Mouse (Mus musculus) liver, embryonic 16.5 days (tissue): ENCODE measurements at regions not wholly inside any gene's neighbourhood (a gene's known extent, or its start where the extent isn't known, plus 50 kb on each side); places are given as distances from the start of the nearest gene placed in this dataset.

Experiments used
- ATAC-seq: fragments of 200-750 bp; cut with Nextera tagmentation; 2 replicates; pipeline ENCODE4 v1.8.0; 2017; ENCODE audit warnings: low read depth, mild to moderate bottlenecking, moderate number of reproducible peaks, moderate library complexity
- H3K27ac ChIP-seq: fragments of 300-500 bp; sonication (generic); 2 replicates; pipeline ENCODE4 v1.5.1; 2014; ENCODE audit warnings: mild to moderate bottlenecking, low read length
- H3K27me3 ChIP-seq: fragments of 300-500 bp; sonication (generic); 2 replicates; pipeline ENCODE4 v1.6.1; 2014; ENCODE audit warnings: low read depth, low read length, mixed read lengths; ENCODE audit not compliant: control insufficient read depth, insufficient read depth
- H3K36me3 ChIP-seq: fragments of 300-500 bp; sonication (generic); 2 replicates; pipeline ENCODE4 v1.6.1; 2014; ENCODE audit warnings: mild to moderate bottlenecking; ENCODE audit not compliant: control insufficient read depth, insufficient read depth
- H3K4me1 ChIP-seq: fragments of 300-500 bp; sonication (generic); 2 replicates; pipeline ENCODE4 v1.6.1; 2014; ENCODE audit warnings: low read depth, low read length, mixed read lengths; ENCODE audit not compliant: control insufficient read depth
- H3K4me2 ChIP-seq: fragments of 300-500 bp; sonication (generic); 2 replicates; pipeline ENCODE4 v1.6.1; 2014; ENCODE audit warnings: low read depth, low read length, mixed read lengths
- H3K4me3 ChIP-seq: fragments of 300-500 bp; sonication (generic); 2 replicates; pipeline ENCODE4 v1.5.1; 2014; ENCODE audit warnings: low read depth, mild to moderate bottlenecking, low read length
- H3K9ac ChIP-seq: fragments of 300-500 bp; sonication (generic); 2 replicates; pipeline ENCODE4 v1.6.1; 2014; ENCODE audit warnings: low read depth, low read length
- H3K9me3 ChIP-seq: fragments of 300-500 bp; sonication (generic); replicated peaks from 2 replicates; pipeline ENCODE4 v1.6.1; 2016; ENCODE audit warnings: low read length; ENCODE audit not compliant: control insufficient read depth
- WGBS: fragments of 180-500 bp; shearing (Covaris S2); extraction: QIAGEN DNeasy Blood & Tissue Kit; methylation state at CpG from one replicate; pipeline ENCODE4 v1.1.7; 2014; ENCODE audit not compliant: insufficient replicate concordance; 5-methylcytosine and 5-hydroxymethylcytosine counted together

GRCm38 (mm10) chr4:81827453-81827852, 384.8 kb upstream of the Mpdz start:
- no peak for ATAC-seq
- no peak overlapping the region for H3K4me2 ChIP-seq
- 75% methylated on average over 4 of the region's 4 CpGs for WGBS

GRCm38 (mm10) chr4:81825966-81826365, 383.4 kb upstream of the Mpdz start:
- H3K9ac ChIP-seq = no peak overlapping the region
- H3K9me3 ChIP-seq = no peaks in the 10 kb centered on the region
- no peaks in the 10 kb centered on the region for H3K27me3 ChIP-seq
- H3K4me1 ChIP-seq = no peaks in the 10 kb centered on the region
- no peaks in the 10 kb centered on the region for H3K36me3 ChIP-seq
- H3K27ac ChIP-seq = no peak overlapping the region
- ATAC-seq = no peak
- no peak overlapping the region for H3K4me2 ChIP-seq
- no peak overlapping the region for H3K4me3 ChIP-seq

More at GRCm38 (mm10) chr4:81827453-81827852, 384.8 kb upstream of the Mpdz start:
- H3K27me3 ChIP-seq = no peaks in the 10 kb centered on the region
- no peak overlapping the region for H3K9ac ChIP-seq
- H3K9me3 ChIP-seq = no peaks in the 10 kb centered on the region
- H3K4me3 ChIP-seq = no peak overlapping the region
- no peak overlapping the region for H3K27ac ChIP-seq
- no peaks in the 10 kb centered on the region for H3K36me3 ChIP-seq
- H3K4me1 ChIP-seq = no peaks in the 10 kb centered on the region

- no peak overlapping the region for H3K27ac ChIP-seq
- no peak for ATAC-seq
- no peaks in the 10 kb centered on the region for H3K9me3 ChIP-seq
- no peaks in the 10 kb centered on the region for H3K27me3 ChIP-seq
- H3K4me3 ChIP-seq = no peak overlapping the region
- no peaks in the 10 kb centered on the region for H3K4me1 ChIP-seq
- H3K36me3 ChIP-seq = no peaks in the 10 kb centered on the region
- 34% methylated on average over 3 of the region's 3 CpGs for WGBS
- no peak overlapping the region for H3K4me2 ChIP-seq
- no peak overlapping the region for H3K9ac ChIP-seq
Measured at GRCm38 (mm10) chr4:81823566-81823965, 381.0 kb upstream of the Mpdz start.

- H3K36me3 ChIP-seq = no peaks in the 10 kb centered on the region
- no peak overlapping the region for H3K27ac ChIP-seq
- no peaks in the 10 kb centered on the region for H3K27me3 ChIP-seq
- no peak overlapping the region for H3K4me2 ChIP-seq
- WGBS = 55% methylated on average over 2 of the region's 2 CpGs
- no peaks in the 10 kb centered on the region for H3K4me1 ChIP-seq
- no peak overlapping the region for H3K9ac ChIP-seq
- H3K9me3 ChIP-seq = no peaks in the 10 kb centered on the region
- no peak for ATAC-seq
- no peak overlapping the region for H3K4me3 ChIP-seq
Measured at GRCm38 (mm10) chr4:81789274-81789673, 346.7 kb upstream of the Mpdz start.

GRCm38 (mm10) chr4:81788636-81789035, 346.0 kb upstream of the Mpdz start:
- Histone ChIP-seq H3K4me2 (no peak overlapping the region), H3K27me3 (no peaks in the 10 kb centered on the region), H3K36me3 (no peaks in the 10 kb centered on the region), H3K27ac (no peak overlapping the region), H3K4me1 (no peaks in the 10 kb centered on the region), H3K4me3 (no peak overlapping the region), H3K9me3 (no peaks in the 10 kb centered on the region), H3K9ac (no peak overlapping the region)
- ATAC-seq = no peak
- WGBS = 65% methylated on average over 8 of the region's 8 CpGs

GRCm38 (mm10) chr4:81781971-81782370, 339.4 kb upstream of the Mpdz start:
- no peaks in the 10 kb centered on the region for H3K36me3 ChIP-seq
- H3K27me3 ChIP-seq = no peaks in the 10 kb centered on the region
- H3K4me1 ChIP-seq = no peaks in the 10 kb centered on the region
- no peak for ATAC-seq
- H3K9me3 ChIP-seq = no peaks in the 10 kb centered on the region
- H3K4me2 ChIP-seq = no peak overlapping the region
- no peak overlapping the region for H3K4me3 ChIP-seq
- no peak overlapping the region for H3K27ac ChIP-seq
- 46% methylated on average over 1 of the region's 1 CpGs for WGBS
- H3K9ac ChIP-seq = no peak overlapping the region

- H3K27ac ChIP-seq = no peak overlapping the region
- no peak overlapping the region for H3K9ac ChIP-seq
- no peaks in the 10 kb centered on the region for H3K27me3 ChIP-seq
- ATAC-seq = no peak
- no peak overlapping the region for H3K4me3 ChIP-seq
- no peaks in the 10 kb centered on the region for H3K36me3 ChIP-seq
- H3K4me2 ChIP-seq = no peak overlapping the region
- H3K4me1 ChIP-seq = no peaks in the 10 kb centered on the region
- 20% methylated on average over 5 of the region's 5 CpGs for WGBS
- no peaks in the 10 kb centered on the region for H3K9me3 ChIP-seq
Measured at GRCm38 (mm10) chr4:81766705-81767104, 324.1 kb upstream of the Mpdz start.

GRCm38 (mm10) chr4:81764026-81764867, 321.6 kb upstream of the Mpdz start:
- ATAC-seq = no peak
- WGBS = 60% methylated on average over 11 of the region's 11 CpGs

GRCm38 (mm10) chr4:81763311-81764025, 320.9 kb upstream of the Mpdz start:
- no peaks in the 10 kb centered on the region for H3K27me3 ChIP-seq
- no peak for ATAC-seq
- H3K36me3 ChIP-seq = no peaks in the 10 kb centered on the region
- no peaks in the 10 kb centered on the region for H3K4me1 ChIP-seq
- 52% methylated on average over 10 of the region's 10 CpGs for WGBS
- H3K4me3 ChIP-seq = no peak overlapping the region
- H3K4me2 ChIP-seq = no peak overlapping the region
- no peak overlapping the region for H3K9ac ChIP-seq
- H3K9me3 ChIP-seq = no peaks in the 10 kb centered on the region
- no peak overlapping the region for H3K27ac ChIP-seq

More at GRCm38 (mm10) chr4:81764026-81764867, 321.6 kb upstream of the Mpdz start:
- H3K36me3 ChIP-seq = no peaks in the 10 kb centered on the region
- H3K4me1 ChIP-seq = no peaks in the 10 kb centered on the region
- H3K27me3 ChIP-seq = no peaks in the 10 kb centered on the region
- no peak overlapping the region for H3K27ac ChIP-seq
- no peak overlapping the region for H3K4me3 ChIP-seq
- no peaks in the 10 kb centered on the region for H3K9me3 ChIP-seq
- H3K9ac ChIP-seq = no peak overlapping the region
- H3K4me2 ChIP-seq = no peak overlapping the region
